Mouse (Mus musculus) brown adipose tissue, adult 24 weeks (tissue): Measurements from ENCODE around the gene Slc5a6. TPM values are rescaled to one million over a fixed set of nuclear protein-coding genes. Genes with fewer than 3 reads are reported as not detected.
A peak's percentile ranks its signal among the peaks of the same experiment; 100 is the strongest.

Experiments used
- H3K27ac ChIP-seq: fragments of 200-500 bp; replicated peaks from 2 replicates; pipeline ENCODE4 v1.5.1; 2012; ENCODE audit warnings: low read depth, mild to moderate bottlenecking, low read length
- H3K4me1 ChIP-seq: fragments of 200-500 bp; 2 replicates; pipeline ENCODE4 v1.6.1; 2012; ENCODE audit warnings: low read length, mixed read lengths; ENCODE audit not compliant: control insufficient read depth, insufficient read depth, insufficient read length
- H3K4me3 ChIP-seq: fragments of 200-500 bp; 2 replicates; pipeline ENCODE4 v1.5.1; 2012; ENCODE audit warnings: low read depth, mild to moderate bottlenecking, low read length, moderate library complexity; ENCODE audit not compliant: insufficient read depth
- polyA plus RNA-seq: library from polyadenylated mRNA; stranded (reverse); fragments of >200 nt; gene quantifications from 2 replicates; pipeline ENCODE4 v1.2.4, GENCODE M21; 2012; ENCODE audit not compliant: missing spikeins, insufficient read depth, insufficient read length

Gene Slc5a6
- 8.2 and 10.3 TPM in 2 replicates for polyA plus RNA-seq

DNA sequence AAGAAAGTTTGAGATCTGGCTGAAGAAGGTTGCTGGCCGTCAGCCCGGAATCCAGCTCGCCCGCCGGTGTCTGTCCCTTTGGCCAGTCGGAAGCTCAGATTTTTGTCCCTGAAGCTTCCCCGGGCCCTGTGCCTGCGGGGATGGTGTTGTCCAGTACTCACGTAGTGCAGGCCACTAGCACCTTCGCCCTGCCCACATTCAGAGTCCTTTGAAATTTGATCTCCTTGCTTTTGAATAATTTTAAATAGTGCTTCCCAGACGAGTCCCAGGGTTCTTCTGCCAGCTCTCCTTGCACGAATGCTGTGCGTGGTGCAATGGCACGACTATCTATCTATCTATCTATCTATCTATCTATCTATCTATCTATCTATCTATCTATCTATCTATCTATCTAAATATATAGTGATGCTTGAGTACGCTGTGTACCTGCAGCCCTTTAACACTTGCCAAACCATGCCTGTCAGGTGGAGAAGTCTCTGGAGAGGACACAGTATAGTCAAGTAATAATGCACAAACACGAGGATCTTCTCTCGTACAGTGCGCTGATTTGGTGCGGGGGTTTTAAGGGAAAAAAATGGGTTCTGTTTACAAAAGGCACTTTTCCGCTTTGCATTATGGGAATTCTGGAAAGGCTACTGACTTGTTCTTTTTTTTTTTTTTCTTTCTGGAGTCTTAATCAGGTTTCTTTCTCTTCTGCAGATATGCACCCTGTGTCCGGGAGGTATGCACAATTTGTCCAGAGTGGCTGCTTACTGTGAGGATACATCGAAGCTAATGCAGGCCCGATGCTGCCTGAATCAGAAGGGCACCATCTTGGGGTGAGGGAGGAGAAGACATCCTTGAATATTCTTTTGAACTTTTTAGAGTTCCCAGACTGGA lies at the start of gene Slc5a6:
Gene Slc5a6 (minus strand): TSS at position 162 of the 879 bp plus-strand sequence.
- peak within 1 kb of the TSS; percentile 89 for H3K4me3 ChIP-seq
- H3K4me1 ChIP-seq, result no peaks in the 10 kb centered on the region

DNA sequence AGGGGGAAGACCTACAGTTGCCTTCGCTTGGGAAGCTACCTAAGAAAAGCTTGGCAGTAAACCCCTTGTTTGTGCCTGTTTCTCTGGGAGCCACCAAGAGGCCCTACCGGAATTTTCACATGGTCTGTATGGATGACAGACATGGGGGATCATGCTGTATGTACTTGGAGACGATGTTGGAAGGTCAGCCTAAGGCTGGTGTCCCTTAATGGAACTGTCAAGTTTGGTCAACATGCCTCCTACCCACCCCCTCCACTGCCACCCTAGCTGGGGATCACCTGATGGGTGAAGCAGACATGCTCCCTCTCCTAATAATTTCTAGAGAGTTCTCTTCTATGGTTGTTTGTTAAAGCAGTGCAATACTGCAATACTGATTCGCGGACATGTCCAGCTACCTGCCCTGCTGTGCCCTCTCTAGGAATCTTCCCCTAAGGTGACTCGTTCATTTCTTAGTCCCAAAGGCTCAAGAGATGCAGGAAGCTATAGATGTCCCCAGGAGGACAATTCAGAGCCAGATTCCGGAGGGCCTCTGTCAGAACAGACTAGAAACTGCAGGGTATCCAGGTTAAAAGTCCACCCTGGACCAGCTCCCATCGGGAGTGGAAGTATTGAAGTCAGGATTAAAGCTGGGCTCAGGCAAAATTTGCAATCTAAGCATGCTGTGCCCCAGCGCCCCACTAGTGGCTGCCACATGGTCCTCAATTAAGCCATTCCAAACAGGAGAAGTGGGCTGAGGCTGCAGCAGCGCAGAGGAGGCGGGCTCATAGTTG lies 47.2 kb upstream of the Slc5a6 start:
- H3K4me3 ChIP-seq, result peak overlapping the region; percentile 20
- no peaks in the 10 kb centered on the region for H3K4me1 ChIP-seq
- no peak overlapping the region for H3K27ac ChIP-seq

More for the DNA sequence above, at the start of gene Slc5a6:
- H3K27ac ChIP-seq, result peak within 1 kb of the TSS; percentile 98

DNA sequence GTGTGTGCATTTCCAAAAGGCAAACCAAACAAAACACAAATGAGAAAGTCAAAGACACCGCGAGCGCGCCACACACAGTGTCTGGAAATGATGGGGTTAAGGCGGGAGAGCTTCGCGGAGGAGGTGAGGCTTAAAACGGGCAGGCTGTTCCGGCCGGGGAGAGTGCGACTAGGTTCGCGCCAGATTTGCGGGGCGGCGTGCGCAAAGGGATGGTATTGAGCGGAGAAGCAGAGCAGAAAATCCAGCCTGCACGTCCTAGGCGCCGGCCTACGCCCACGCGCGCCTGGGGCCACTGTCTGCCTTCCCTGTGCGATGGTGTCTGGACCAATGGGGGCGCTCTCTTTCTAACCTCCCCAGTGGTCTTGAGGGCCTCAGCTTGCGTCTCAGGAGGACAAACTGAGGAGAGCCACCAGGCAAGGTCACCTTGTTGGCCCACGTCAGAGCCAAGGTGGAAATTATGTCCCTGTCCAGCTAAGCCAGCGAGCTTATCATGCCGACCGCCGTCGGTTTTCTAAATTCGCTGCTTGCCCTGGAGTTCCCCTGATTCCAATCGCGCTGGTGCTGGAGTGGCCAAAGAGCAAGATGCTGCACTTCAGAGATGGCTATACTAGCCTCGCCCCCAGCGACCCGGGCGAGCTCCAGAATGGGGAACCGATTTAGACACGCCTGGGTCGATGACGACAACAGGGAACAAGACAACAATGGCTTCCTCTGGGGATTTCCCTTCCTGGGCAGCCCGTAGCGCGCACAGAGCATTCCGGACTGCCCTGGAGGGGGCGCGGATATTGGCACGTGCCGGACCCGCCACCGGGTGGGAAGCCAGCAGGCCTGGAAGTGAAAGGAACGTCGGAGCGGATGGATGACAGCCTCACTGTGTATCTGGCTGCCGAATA lies 46.3 kb upstream of the Slc5a6 start:
- H3K4me1 ChIP-seq, result no peaks in the 10 kb centered on the region
- peak overlapping the region; percentile 20 for H3K4me3 ChIP-seq
- no peak overlapping the region for H3K27ac ChIP-seq

DNA sequence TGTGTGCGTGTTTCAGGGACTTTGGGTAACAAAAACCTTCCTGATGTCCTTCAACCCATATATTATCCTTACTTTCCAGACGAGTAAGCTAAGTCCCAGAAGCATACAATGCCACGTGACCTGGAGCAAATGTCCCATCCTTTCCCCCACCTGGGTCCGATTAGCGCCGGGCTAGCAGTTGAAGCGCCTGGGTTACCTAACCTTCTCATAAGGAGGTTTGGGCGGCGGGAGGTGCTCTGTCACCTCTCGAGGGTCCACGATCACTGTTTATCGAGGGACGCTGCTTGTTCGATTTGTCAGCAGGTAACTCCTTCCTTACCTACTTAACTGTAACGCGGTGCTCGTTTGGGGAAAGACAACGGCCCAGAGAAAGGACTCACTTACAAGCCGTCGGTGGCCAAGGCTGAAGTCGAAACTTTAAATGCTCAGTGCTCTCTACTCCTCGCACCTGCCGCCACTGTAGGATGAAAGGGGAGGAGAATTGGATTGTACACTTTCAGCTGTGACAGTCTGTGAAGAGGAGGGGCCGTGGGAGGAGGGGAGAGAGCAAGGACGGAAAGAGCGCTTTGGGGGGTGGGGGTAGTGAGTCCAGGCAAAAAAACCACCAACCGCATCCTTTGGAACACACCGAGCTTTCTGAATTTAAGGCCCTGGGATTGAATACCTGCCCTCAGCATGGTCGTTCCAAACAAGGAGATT lies 45.5 kb upstream of the Slc5a6 start:
- Histone ChIP-seq H3K27ac (no peak overlapping the region), H3K4me3 (peak overlapping the region; percentile 20), H3K4me1 (no peaks in the 10 kb centered on the region)

DNA sequence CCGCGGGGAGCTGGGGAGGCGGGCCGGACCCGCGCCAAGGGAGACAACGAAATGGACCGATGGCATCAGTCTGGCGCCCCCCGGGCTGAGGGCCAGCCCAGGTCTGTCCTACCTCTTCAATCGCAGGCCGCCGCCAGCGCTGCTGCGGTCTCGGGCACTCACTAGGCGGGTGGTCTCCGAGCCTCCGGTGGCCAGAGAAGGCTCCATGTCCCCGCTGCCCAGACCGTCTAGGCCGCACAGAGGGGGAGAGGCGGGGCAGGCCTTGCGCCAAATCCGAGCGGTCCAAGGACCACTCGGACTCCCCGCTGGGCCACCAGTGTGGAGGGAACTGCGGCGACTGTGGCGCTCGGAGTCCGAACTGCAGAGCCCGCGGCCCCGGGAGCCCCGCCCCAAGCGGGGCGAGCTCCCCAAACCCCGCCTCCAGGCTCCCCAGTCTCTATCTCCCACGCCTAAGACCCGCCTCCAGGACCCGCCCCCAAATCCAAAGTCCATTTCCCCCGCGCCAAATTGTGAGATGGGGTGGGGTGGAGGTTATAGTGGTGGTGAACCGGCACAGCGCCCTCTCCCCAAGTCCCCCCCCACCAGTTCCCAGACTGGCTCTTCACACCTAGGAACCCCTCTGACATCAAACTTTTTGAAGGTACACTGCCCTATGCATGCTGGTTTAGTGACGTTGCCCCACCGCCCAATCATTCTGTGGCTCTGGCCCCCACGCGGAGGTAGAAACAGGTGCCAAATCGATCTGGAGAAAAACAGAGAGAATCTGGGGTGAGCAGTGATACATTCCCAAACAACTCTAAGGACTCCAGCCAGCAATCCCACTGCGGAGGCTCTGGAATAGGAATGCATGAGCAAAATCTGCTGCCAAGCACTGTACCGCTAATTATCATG lies 44.7 kb upstream of the Slc5a6 start:
- no peak overlapping the region for H3K27ac ChIP-seq
- H3K4me3 ChIP-seq, result peak overlapping the region; percentile 36

DNA sequence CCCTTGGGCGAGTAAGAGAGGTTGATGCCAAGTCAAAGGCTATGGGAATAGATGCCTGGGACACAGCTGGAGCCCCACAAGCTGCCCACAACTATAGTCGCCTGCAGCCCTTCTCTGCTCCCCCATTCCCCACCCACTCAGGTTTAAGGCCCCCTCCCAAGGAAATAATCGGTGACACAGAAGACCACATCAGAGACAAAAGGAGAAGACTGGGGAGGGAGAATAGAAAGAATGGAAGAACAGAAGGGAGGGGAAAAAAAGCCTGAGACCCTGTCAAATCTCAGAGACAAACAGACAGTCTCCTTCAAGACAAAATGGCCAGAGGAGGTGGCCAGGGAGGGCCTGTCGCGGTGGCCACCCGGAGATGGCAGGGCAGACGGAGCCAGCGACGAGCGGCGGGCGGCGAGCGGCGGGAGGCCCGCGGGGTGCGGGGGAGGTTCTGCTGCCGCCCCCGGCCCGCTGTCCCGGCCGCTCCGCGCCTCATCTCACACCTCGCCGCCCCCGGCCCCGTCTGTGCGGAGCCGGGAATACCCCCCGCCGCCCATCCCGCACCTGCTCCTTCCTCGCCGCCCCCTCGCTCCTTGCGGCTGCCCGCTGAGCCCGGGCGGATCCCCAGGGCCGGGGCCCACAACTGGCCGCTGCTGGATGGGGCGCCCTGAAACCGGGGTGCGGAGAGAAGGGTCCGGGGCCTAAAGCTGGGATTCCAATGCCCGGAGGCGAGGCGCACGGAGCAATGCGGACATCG lies 43.7 kb upstream of the Slc5a6 start:
- H3K4me3 ChIP-seq, result peak overlapping the region; percentile 36; the same call in 1 of the 2 replicates
- no peaks in the 10 kb centered on the region for H3K4me1 ChIP-seq
- no peak overlapping the region for H3K27ac ChIP-seq

More for the DNA sequence above, 44.7 kb upstream of the Slc5a6 start:
- H3K4me1 ChIP-seq, result no peaks in the 10 kb centered on the region

DNA sequence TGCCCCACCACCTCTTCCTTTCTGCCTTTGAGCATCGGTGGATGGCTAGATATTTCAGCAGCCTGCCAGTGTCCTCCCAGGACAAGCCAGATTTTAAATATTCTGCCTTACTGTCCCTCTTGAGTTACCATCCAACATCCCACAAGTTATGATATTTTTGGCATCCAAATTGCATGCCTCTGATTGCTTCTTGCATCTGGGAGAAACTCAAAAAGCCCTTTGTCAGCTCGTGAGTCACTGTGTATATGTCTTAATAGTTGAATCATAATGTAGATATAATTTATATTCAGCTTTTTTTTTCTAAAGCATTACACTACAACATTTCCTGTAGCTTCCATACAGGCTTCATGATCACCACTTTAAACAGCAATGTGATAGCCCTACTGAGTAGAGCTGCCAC lies 38.4 kb upstream of the Slc5a6 start:
- Histone ChIP-seq H3K4me1 (no peaks in the 10 kb centered on the region), H3K4me3 (no peak overlapping the region), H3K27ac (no peak overlapping the region)

DNA sequence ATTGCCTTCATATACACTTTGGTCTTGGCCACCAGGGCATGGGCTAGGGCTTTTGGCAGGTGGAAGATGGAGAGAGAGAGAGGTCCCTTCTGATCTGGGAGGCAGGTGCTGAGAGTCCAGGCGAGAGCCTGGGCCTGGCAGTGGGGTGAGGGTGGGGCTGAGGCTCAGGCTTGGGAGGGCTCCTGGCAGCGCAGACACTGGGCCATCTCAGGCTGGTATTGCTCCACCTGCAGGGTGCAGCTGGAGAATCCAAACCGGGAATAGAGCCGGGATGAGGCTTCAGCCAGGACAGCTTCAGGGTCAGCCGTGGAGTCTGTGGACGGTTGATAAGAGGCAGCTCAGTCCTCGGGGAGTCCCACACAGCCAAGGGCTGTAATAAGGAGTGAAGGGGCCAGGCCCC lies 37.9 kb upstream of the Slc5a6 start:
- Histone ChIP-seq H3K4me1 (no peaks in the 10 kb centered on the region), H3K4me3 (no peak overlapping the region), H3K27ac (no peak overlapping the region)

DNA sequence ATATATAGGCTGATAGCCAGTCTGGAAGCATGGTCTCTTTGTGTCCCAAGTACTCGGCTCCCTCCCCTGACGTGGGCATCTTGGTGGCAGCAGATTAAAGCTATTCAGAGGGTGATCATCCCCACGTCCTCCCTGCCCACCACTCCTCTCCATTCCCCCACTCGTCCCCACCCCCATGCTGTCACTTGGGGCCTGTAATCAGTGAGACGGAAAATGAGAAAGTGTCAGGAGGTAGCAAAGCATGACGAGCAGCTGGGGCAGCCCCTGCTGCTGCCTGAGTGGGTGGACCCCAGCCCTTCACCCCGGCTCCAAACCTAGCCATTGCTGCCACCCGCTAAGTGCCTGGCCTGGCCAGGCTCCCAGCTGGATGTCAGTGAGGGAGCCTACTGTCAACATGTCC lies 35.2 kb upstream of the Slc5a6 start:
- Histone ChIP-seq H3K4me1 (no peaks in the 10 kb centered on the region), H3K4me3 (no peak overlapping the region), H3K27ac (no peak overlapping the region)

DNA sequence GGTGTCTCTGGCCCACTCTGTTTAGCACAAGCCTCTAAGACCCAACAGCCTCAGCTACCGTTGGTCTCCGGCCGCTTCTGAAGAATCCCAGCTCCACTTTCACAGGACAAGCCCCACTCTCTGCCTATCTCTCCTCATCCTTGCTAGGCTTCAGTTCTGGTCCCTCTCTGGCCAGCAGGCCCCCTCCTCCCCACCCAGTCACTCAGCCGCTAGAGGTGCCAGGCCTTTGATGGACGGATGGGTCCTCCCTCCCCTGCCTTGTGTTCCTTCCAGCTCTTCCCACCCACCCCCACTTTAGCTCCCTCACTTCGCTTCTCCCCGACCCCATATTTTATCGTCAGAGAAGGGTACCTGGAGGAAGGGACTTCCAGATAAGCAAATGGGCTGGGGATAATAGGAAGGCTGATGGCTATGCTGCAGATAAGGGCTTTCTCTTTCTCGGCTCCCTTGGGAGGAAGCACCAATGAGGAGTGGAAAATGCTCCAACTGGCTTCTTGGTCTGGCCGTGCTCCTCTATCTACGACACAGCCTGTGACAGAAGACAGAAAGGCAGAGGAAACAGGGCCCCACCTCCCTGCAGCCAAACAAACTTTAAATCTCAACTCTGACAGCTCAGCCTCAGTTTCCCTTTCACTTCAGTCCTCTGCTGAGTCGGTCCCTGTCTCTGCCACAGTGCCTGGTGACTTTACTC lies 34.4 kb upstream of the Slc5a6 start:
- Histone ChIP-seq H3K27ac (no peak overlapping the region), H3K4me1 (no peaks in the 10 kb centered on the region), H3K4me3 (no peak overlapping the region)

DNA sequence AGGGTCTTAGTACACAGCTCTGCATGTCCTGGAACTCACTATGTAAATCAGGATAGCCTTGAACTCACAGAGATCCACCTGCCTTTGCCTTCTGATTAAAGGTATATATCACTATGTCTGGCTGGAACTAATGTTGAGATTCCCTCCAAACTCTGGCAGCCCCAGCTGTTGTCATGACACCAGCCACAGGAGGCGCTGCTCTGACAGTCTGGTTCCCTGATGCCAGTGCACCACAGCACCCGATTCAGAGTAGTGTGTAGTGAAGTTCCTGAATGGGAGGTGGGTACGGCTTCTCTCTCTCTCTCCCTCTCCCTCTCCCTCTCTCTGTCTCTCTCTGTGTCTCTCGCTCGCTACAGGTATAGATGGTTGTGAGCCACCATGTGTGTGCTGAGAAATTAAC lies 33.6 kb upstream of the Slc5a6 start:
- no peak overlapping the region for H3K27ac ChIP-seq
- no peaks in the 10 kb centered on the region for H3K4me1 ChIP-seq
- H3K4me3 ChIP-seq, result no peak overlapping the region

DNA sequence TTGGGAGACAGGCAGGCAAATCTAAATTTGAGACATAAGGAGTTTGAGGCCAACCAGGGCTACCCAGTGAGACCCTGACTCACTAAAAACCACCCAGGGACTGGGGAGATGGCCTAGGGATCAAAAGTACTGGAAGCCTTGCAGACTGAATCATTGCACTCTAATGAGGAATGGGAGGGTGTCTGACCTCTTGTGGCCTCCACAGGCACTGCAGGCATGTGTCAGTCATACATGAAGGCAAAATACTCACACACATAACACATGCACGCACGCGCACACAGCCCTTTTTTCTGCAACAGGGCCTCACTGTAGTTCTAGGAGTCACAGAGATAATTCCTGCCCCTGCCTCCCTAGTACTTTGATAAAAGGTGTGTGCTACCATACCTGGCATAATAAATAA lies 32.7 kb upstream of the Slc5a6 start:
- Histone ChIP-seq H3K27ac (no peak overlapping the region), H3K4me3 (no peak overlapping the region), H3K4me1 (no peaks in the 10 kb centered on the region)

DNA sequence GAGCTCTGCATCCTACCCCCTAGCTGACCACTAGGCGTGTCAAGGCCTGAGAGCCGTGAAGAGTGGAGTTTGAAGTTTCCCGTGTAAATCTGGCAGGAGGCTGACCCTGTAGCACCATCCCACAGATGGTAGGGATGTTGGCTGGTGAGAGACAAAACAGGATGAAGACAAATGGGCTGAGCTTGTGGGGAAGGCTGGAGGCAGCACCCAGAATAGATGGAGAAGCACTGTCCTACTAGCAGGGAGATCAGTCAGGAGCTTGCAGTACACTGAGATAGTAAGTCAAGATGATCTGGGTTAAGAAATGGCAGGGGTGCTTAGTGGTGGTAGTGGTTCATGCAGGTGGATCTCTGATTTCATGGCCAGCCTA lies 32.1 kb upstream of the Slc5a6 start:
- Histone ChIP-seq H3K4me1 (no peaks in the 10 kb centered on the region), H3K27ac (no peak overlapping the region), H3K4me3 (no peak overlapping the region)
